Mouse (Mus musculus): ENCODE results near the gene Vmac. TPM values are rescaled to one million over a fixed set of nuclear protein-coding genes. Genes with fewer than 3 reads are reported as not detected.

Gene Vmac
- polyA plus RNA-seq, 1 experiment from 2014 or later, result 18.2 TPM

- H3K36me3 ChIP-seq, result peaks cover 16% of the 10 kb centered on the region
- peak overlapping the region; percentile 75 for H3K4me2 ChIP-seq (replicated peaks)
- no peaks in the 10 kb centered on the region for H3K27me3 ChIP-seq
- peaks cover 46% of the 10 kb centered on the region for H3K4me1 ChIP-seq (replicated peaks)
- peak; percentile 37 for ATAC-seq
- 2% methylated on average over 35 of the region's 37 CpGs for WGBS
- H3K9ac ChIP-seq (replicated peaks), result peak overlapping the region; percentile 99
- peak overlapping the region; percentile 99 for H3K4me3 ChIP-seq (replicated peaks)
- H3K27ac ChIP-seq, result peak overlapping the region; percentile 85
- no peaks in the 10 kb centered on the region for H3K9me3 ChIP-seq
Observed at GRCm38 (mm10) chr17:56673647-56674416, 44.0 kb downstream of the Vmac start.

DNA sequence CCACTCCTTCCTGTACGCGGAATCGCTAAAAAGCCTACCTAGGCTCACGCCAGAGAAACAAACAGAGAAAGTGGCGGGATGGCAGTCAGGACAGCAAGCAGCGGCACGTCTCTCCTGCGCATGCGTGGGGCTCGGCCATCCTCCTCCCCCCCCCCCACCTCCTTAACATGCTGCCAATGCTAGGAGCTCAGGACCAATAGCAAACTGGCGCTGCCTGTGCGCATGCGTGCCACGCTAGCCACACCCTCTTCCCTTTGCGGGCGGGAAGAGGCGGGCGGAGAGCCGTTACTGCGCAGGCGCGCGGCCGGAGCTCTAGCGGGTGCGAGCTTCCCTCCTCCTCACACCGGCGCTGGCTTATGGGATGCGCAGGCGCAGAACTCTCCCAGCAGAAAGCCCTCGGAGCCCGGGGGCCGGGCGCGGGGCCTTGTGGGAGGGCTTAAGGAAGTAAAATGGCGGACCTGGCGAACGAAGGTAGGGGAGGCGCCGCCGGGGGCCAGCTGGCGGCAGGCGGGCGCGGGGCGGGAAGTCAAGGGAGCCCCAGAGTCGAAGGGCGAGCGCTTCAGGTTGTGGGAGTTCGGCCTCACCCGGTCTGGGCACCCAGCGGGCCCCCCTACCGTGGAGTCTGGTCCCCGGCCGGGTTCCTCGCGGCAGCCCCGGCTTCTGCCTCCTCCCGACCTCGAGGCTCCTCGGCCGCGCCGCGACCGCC, 44.7 kb downstream of the Vmac start, which contains the start of gene Ranbp3:
Ranbp3 (plus strand) TSS at position 354 of the 706 bp plus-strand sequence.
- under 1% methylated on average over 56 of the region's 66 CpGs for WGBS
- Histone ChIP-seq H3K36me3 (peaks cover 16% of the 10 kb centered on the region), H3K4me1 (replicated peaks) (peaks cover 51% of the 10 kb centered on the region), H3K27me3 (peaks cover 6% of the 10 kb centered on the region), H3K4me3 (replicated peaks) (peak within 1 kb of the TSS; percentile 99), H3K27ac (peak within 1 kb of the TSS; percentile 85), H3K4me2 (replicated peaks) (peak within 1 kb of the TSS; percentile 75), H3K9me3 (no peaks in the 10 kb centered on the region), H3K9ac (replicated peaks) (peak within 1 kb of the TSS; percentile 99)
- peak; percentile 88 for ATAC-seq

DNA sequence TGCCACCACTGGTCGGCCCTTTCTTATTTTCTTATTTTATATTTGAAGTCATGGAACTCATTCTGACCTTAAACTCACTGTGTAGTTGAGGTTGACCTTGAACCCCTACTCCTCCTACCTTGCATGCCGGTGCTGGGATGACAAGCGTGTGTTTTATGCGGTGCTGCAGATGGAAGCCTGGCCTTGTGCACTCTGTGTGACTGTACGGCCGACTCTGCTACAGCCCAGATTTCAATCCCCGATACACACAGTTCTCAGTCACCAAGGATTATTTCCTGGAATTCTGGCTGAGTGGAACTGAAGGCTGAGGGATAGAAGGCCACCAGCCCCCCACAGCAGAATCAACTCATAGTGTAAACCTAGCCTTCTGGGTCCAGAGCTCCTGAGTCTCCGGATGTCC, 48.1 kb downstream of the Vmac start:
- H3K9ac ChIP-seq (replicated peaks), result peak overlapping the region; percentile 32; the same call in 1 of the 2 replicates
- peaks cover 20% of the 10 kb centered on the region for H3K27me3 ChIP-seq
- no peaks in the 10 kb centered on the region for H3K36me3 ChIP-seq
- no peak overlapping the region for H3K27ac ChIP-seq
- no peak overlapping the region for H3K4me2 ChIP-seq (replicated peaks)
- no peak overlapping the region for H3K4me3 ChIP-seq (replicated peaks)
- peaks cover 20% of the 10 kb centered on the region for H3K4me1 ChIP-seq (replicated peaks)
- 87% methylated on average over 8 of the region's 8 CpGs for WGBS
- no peaks in the 10 kb centered on the region for H3K9me3 ChIP-seq
- no peak for ATAC-seq

DNA sequence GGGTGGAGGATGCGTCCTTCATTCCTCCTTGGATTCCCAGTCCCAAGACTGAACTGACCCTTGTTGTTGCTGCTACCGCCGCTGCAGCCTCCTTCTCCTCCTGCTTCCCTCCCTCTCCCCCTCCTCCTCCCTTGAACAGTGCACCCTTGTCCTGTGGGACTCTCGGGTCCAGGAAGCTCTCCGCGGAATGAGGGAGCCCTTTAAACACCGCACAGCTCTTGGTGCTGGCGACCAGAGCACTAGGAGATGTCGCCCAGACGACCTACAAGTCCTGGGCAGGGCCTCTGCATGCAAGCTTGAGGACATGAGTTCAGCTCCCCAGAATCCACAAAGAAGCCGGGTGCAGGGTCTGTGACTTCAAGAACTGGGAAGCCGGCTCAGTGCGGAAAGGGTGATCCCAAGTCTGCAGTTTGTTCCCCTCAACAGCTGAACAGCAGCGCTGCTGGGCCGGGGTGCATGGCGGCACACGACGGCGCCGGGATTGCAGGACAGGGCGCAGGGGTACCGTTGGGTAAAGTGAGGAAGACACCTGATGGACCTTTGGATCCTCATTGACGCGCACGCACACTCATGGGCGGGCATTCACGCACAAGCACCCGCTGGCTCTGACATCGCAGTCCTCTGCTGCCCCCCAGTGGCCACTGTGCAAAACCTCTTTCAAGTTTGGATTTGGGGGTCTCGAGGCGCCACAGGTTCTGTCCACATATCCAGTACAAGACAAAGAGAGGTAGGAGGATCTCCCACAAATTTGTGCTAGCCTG, 49.3 kb downstream of the Vmac start:
- peaks cover 20% of the 10 kb centered on the region for H3K4me1 ChIP-seq (replicated peaks)
- peak overlapping the region; percentile 40 for H3K4me3 ChIP-seq (replicated peaks)
- 5% methylated on average over 31 of the region's 31 CpGs for WGBS
- no peaks in the 10 kb centered on the region for H3K36me3 ChIP-seq
- 0 out of 2 replicates have a peak, but pooled peaks have one; percentile 28 for ATAC-seq
- H3K27me3 ChIP-seq, result peaks cover 20% of the 10 kb centered on the region
- H3K9me3 ChIP-seq, result no peaks in the 10 kb centered on the region
- H3K9ac ChIP-seq (replicated peaks), result peak overlapping the region; percentile 67
- no peak overlapping the region for H3K27ac ChIP-seq
- peak overlapping the region; percentile 72 for H3K4me2 ChIP-seq (replicated peaks)

DNA sequence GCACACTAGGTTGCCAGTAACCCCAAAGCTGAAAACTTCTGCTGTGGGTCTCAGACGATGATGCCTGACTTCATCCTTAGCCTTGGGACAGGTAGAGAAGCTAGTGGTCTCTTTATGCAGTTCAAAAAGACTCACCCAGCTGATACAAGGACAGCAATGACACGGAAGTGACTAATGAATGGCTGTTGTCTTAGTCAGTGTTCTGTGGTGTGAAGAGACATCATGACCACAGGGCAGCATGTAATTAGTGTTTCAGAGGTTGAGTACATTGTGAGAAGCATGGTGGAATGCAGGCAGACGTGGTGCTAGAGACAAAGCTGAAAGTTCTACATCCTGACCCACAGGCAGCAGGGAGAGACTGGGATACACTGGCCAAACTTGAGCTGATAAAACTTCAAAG, 50.2 kb downstream of the Vmac start:
- H3K9ac ChIP-seq (replicated peaks), result no peak overlapping the region
- H3K4me2 ChIP-seq (replicated peaks), result no peak overlapping the region
- no peak overlapping the region for H3K27ac ChIP-seq
- peaks cover 18% of the 10 kb centered on the region for H3K4me1 ChIP-seq (replicated peaks)
- no peak for ATAC-seq
- H3K9me3 ChIP-seq, result no peaks in the 10 kb centered on the region
- WGBS, result 78% methylated on average over 3 of the region's 3 CpGs
- H3K36me3 ChIP-seq, result no peaks in the 10 kb centered on the region
- no peak overlapping the region for H3K4me3 ChIP-seq (replicated peaks)
- H3K27me3 ChIP-seq, result peaks cover 20% of the 10 kb centered on the region

DNA sequence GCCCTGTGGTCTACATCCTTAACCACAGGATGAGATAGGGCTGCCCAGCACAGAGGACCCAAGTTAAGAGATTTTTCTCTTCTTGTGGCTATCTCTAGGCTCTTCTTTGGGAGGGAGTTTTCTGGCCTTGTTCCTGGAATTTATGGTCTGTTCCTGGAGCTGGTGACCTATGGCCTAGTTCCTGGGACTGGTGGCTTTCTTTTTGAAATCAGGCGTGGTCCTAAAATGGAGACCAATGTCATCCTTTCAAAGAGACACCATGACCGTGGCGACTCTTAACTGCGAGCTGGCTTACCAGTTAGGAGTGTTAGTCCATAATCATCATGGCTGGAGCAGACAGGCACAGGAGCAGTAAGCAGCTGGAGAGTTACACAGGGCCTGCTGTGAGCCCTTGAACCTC, 51.4 kb downstream of the Vmac start:
- WGBS, result 92% methylated on average over 4 of the region's 4 CpGs

GRCm38 (mm10) chr17:56664333-56664732, 53.5 kb downstream of the Vmac start:
- 2% methylated on average over 10 of the region's 10 CpGs for WGBS
- Histone ChIP-seq H3K27ac (no peak overlapping the region), H3K36me3 (no peaks in the 10 kb centered on the region), H3K9ac (replicated peaks) (no peak overlapping the region; the same call in 1 of the 2 replicates), H3K4me3 (replicated peaks) (no peak overlapping the region), H3K4me1 (replicated peaks) (peaks cover 14% of the 10 kb centered on the region), H3K4me2 (replicated peaks) (peak overlapping the region; percentile 5; the same call in 1 of the 2 replicates), H3K27me3 (peaks cover 20% of the 10 kb centered on the region), H3K9me3 (no peaks in the 10 kb centered on the region)
- ATAC-seq, result no peak

More for the DNA sequence above, 51.4 kb downstream of the Vmac start:
- Histone ChIP-seq H3K27me3 (peaks cover 20% of the 10 kb centered on the region), H3K4me1 (replicated peaks) (peaks cover 14% of the 10 kb centered on the region), H3K4me3 (replicated peaks) (no peak overlapping the region), H3K4me2 (replicated peaks) (no peak overlapping the region), H3K9me3 (no peaks in the 10 kb centered on the region), H3K27ac (no peak overlapping the region), H3K9ac (replicated peaks) (no peak overlapping the region), H3K36me3 (no peaks in the 10 kb centered on the region)
- ATAC-seq, result no peak

Other genes starting within 250 kb of the Vmac start
- 278 and 317 TPM in 2 replicates for gene Ptprs, start 241.5 kb downstream of the Vmac start, polyA plus RNA-seq (2015; fragmentation: Nextera tagmentation; extraction: Ambion mirVana)
- gene Znrf4, start 205.6 kb downstream of the Vmac start, polyA plus RNA-seq (2015; fragmentation: Nextera tagmentation; extraction: Ambion mirVana), result 0.17 TPM in 1 of 2 replicates, not detected in the other
- gene Gm20219, start 163.6 kb downstream of the Vmac start, polyA plus RNA-seq (2015; fragmentation: Nextera tagmentation; extraction: Ambion mirVana), result 0.90 and 1.3 TPM in 2 replicates
- gene Safb2, start 133.4 kb downstream of the Vmac start, polyA plus RNA-seq (2015; fragmentation: Nextera tagmentation; extraction: Ambion mirVana), result 74.1 and 89.0 TPM in 2 replicates
- gene Safb, start 133.2 kb downstream of the Vmac start, polyA plus RNA-seq (2015; fragmentation: Nextera tagmentation; extraction: Ambion mirVana), result 112 and 127 TPM in 2 replicates
- 198 and 199 TPM in 2 replicates for gene 2410015M20Rik, start 108.3 kb downstream of the Vmac start, polyA plus RNA-seq (2015; fragmentation: Nextera tagmentation; extraction: Ambion mirVana)
- 1,197 and 1,215 TPM in 2 replicates for gene Rpl36, start 104.6 kb downstream of the Vmac start, polyA plus RNA-seq (2015; fragmentation: Nextera tagmentation; extraction: Ambion mirVana)
- gene Lonp1, start 91.1 kb downstream of the Vmac start, polyA plus RNA-seq (2015; fragmentation: Nextera tagmentation; extraction: Ambion mirVana), result 40.9 and 43.4 TPM in 2 replicates
- 1.8 and 2.0 TPM in 2 replicates for gene Catsperd, start 89.9 kb downstream of the Vmac start, polyA plus RNA-seq (2015; fragmentation: Nextera tagmentation; extraction: Ambion mirVana)
- 108 and 109 TPM in 2 replicates for gene Ranbp3, start 44.7 kb downstream of the Vmac start, polyA plus RNA-seq (2015; fragmentation: Nextera tagmentation; extraction: Ambion mirVana)
- 465 and 479 TPM in 2 replicates for gene Ndufa11, start 255 bp downstream of the Vmac start, polyA plus RNA-seq (2015; fragmentation: Nextera tagmentation; extraction: Ambion mirVana)
- gene Nrtn, start 39.5 kb upstream of the Vmac start, polyA plus RNA-seq (2015; fragmentation: Nextera tagmentation; extraction: Ambion mirVana), result 2.9 and 4.0 TPM in 2 replicates
- 63.7 TPM in 2 replicates for gene Dus3l, start 46.7 kb upstream of the Vmac start, polyA plus RNA-seq (2015; fragmentation: Nextera tagmentation; extraction: Ambion mirVana)
- 1.7 and 1.9 TPM in 2 replicates for gene Prr22, start 52.2 kb upstream of the Vmac start, polyA plus RNA-seq (2015; fragmentation: Nextera tagmentation; extraction: Ambion mirVana)
- gene Rfx2, start 113.0 kb upstream of the Vmac start, polyA plus RNA-seq (2015; fragmentation: Nextera tagmentation; extraction: Ambion mirVana), result 4.0 and 6.3 TPM in 2 replicates
- not detected in 2 replicates for gene Acsbg2, start 156.4 kb upstream of the Vmac start, polyA plus RNA-seq (2015; fragmentation: Nextera tagmentation; extraction: Ambion mirVana)
- 0.43 and 0.74 TPM in 2 replicates for gene 1700061G19Rik, start 157.5 kb upstream of the Vmac start, polyA plus RNA-seq (2015; fragmentation: Nextera tagmentation; extraction: Ambion mirVana)
- gene Mllt1, start 217.4 kb upstream of the Vmac start, polyA plus RNA-seq (2015; fragmentation: Nextera tagmentation; extraction: Ambion mirVana), result 74.6 and 90.0 TPM in 2 replicates